Mouse (Mus musculus) cortical plate, adult 2 months (tissue): ENCODE results near the gene Nat8f1.

Experiments
- CTCF ChIP-seq: fragments of 200-500 bp; IDR thresholded peaks from 2 replicates; pipeline ENCODE4 v1.5.1; 2011; ENCODE audit warnings: mild to moderate bottlenecking, control low read depth, low read length; ENCODE audit not compliant: insufficient read depth; ENCODE audit errors: extremely low read depth
- POLR2A ChIP-seq: fragments of 200-500 bp; IDR thresholded peaks from 2 replicates; pipeline ENCODE4 v1.6.1; 2011; ENCODE audit warnings: mild to moderate bottlenecking, low read length, control low read depth; ENCODE audit not compliant: insufficient read depth; ENCODE audit errors: extremely low read depth

DNA sequence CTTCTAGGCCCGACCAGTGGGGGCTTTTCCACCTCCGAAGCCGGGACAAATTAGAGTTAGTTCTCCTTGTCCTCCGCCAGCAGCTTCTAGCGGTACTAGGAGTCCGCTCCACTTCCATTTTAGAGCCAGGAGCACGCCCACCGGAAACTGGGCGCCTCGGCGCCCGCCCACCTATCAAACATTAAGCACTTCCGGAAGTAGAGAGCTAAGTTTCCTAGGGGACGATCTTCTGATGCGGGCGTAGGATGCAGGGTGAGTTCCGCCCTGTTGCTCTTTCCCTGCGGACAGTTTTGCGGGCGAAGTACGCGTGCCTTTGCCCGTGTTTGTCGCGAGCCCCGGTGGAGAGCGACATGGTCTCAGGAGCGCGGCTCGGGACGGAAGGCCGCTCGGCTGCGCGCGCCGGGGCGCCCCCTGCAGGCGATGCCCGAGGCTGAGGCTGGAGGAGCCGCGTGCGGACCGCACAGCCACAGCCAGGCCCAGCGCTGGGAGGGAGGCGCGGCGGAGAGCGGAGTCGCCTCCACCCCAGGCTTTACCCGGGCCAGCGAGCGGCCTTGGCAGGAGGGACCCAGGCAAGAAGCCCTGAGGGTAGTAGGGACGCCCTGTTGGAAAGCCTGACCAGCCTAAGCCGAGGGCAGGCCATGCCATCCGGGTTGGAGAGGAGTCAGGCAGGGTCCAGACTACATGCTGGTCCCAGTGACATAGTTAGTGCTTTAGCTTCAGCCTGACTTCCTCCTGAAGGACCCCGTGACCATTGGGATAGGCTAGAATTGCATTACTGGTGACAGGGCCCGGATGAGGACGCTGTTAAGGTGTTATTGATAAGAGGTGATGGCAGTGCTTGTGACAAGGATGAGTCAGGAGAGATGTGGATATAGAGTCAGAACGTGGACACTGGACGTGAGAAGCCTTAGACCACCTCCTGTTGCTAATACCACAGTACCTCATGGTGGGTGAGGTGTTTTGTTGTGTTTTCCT lies at the start of gene Nat8f1:
- TF ChIP-seq CTCF (0 out of 2 replicates have a peak, but pooled peaks have one; percentile 12), POLR2A (peak; percentile 19; the same call in 1 of the 2 replicates)
